Mouse (Mus musculus) heart, adult 2 months (tissue): ENCODE measurements at regions not wholly inside any gene's neighbourhood (a gene's known extent, or its start where the extent isn't known, plus 50 kb on each side); places are given as distances from the start of the nearest gene placed in this dataset.

Source experiments
- DNase-seq, 2 experiments: peaks; one replicate each; pipeline ENCODE4 v3.0.0; 2021
- H3K27ac ChIP-seq: fragments of 200-600 bp; 2 replicates; pipeline ENCODE4 v1.8.1; 2022
- H3K27me3 ChIP-seq: fragments of 200-500 bp; 2 replicates; pipeline ENCODE4 v1.6.1; 2012; ENCODE audit warnings: mild to moderate bottlenecking, low read length, inconsistent platforms, mixed read lengths; ENCODE audit not compliant: control insufficient read depth, insufficient read depth
- H3K36me3 ChIP-seq: fragments of 200-500 bp; 2 replicates; pipeline ENCODE4 v1.6.1; 2012; ENCODE audit warnings: low read length, inconsistent platforms; ENCODE audit not compliant: control insufficient read depth, insufficient read depth
- H3K4me1 ChIP-seq: fragments of 200-500 bp; 2 replicates; pipeline ENCODE4 v1.6.1; 2011; ENCODE audit warnings: low read length; ENCODE audit not compliant: control insufficient read depth, insufficient read depth
- H3K4me3 ChIP-seq: fragments of 200-600 bp; 2 replicates; pipeline ENCODE4 v1.8.1; 2022
- H3K79me2 ChIP-seq: fragments of 200-500 bp; replicated peaks from 2 replicates; pipeline ENCODE4 v1.6.1; 2012; ENCODE audit warnings: mild to moderate bottlenecking, inconsistent platforms, low read length, moderate library complexity, mixed read lengths; ENCODE audit not compliant: control insufficient read depth, insufficient read depth
- H3K9ac ChIP-seq: fragments of 200-500 bp; 2 replicates; pipeline ENCODE4 v1.6.1; 2012; ENCODE audit warnings: low read depth, mild to moderate bottlenecking, control low read depth, inconsistent platforms, low read length, mixed read lengths
- CTCF ChIP-seq: fragments of 200-600 bp; IDR thresholded peaks from 2 replicates; pipeline ENCODE4 v1.8.1; 2022; ENCODE audit warnings: antibody characterized with exemption, mild to moderate bottlenecking, moderate library complexity
- EP300 ChIP-seq: fragments of 200-500 bp; IDR thresholded peaks from 2 replicates; pipeline ENCODE4 v1.6.1; 2011; ENCODE audit warnings: low read depth, low read length, control low read depth; ENCODE audit not compliant: insufficient read depth
- POLR2A ChIP-seq: fragments of 200-500 bp; IDR thresholded peaks from 2 replicates; pipeline ENCODE4 v1.6.1; 2011; ENCODE audit warnings: mild to moderate bottlenecking, low read depth, low read length, control low read depth; ENCODE audit not compliant: insufficient read depth
- WGBS: fragments of 180-500 bp; shearing (Covaris S2); methylation state at CpG from one replicate; pipeline ENCODE4 v1.1.7; 2018; 5-methylcytosine and 5-hydroxymethylcytosine counted together
- intact Hi-C: fragments of 180-260 bp; cut with DNase I; formaldehyde crosslinking; loops from one replicate; pipeline ENCODE4 v1.15.1; 2025

- no peaks in the 10 kb centered on the region for H3K27me3 ChIP-seq
- TF ChIP-seq EP300 (no peak), CTCF (no peak), POLR2A (no peak)
- H3K9ac ChIP-seq = no peak overlapping the region
- H3K36me3 ChIP-seq = no peaks in the 10 kb centered on the region
- 82% methylated on average over 2 of the region's 2 CpGs for WGBS
- no peaks in the 10 kb centered on the region for H3K79me2 ChIP-seq
- intact Hi-C loops = no loop called here
- no peak overlapping the region for H3K27ac ChIP-seq
- H3K4me3 ChIP-seq = no peak overlapping the region
- H3K4me1 ChIP-seq = no peaks in the 10 kb centered on the region; the same call in 1 of the 2 replicates
- no peak for DNase-seq
These were observed 240.9 kb upstream of the Runx1 start for GRCm38 (mm10) chr16:93066821-93067220.

GRCm38 (mm10) chr16:93061475-93062179 is 235.7 kb upstream of the Runx1 start:
- DNase-seq = no peak
- intact Hi-C loops = no loop called here
- no peak for TF ChIP-seq EP300
- TF ChIP-seq POLR2A = no peak
- no peak for TF ChIP-seq CTCF
- Histone ChIP-seq H3K27me3 (no peaks in the 10 kb centered on the region), H3K4me3 (no peak overlapping the region), H3K79me2 (no peaks in the 10 kb centered on the region), H3K36me3 (no peaks in the 10 kb centered on the region), H3K9ac (no peak overlapping the region), H3K4me1 (no peaks in the 10 kb centered on the region), H3K27ac (no peak overlapping the region)
- 71% methylated on average over 4 of the region's 4 CpGs for WGBS

- 77% methylated on average over 3 of the region's 3 CpGs for WGBS
- intact Hi-C loops = no loop called here
These were observed 230.3 kb upstream of the Runx1 start for GRCm38 (mm10) chr16:93056295-93056694.

DNA sequence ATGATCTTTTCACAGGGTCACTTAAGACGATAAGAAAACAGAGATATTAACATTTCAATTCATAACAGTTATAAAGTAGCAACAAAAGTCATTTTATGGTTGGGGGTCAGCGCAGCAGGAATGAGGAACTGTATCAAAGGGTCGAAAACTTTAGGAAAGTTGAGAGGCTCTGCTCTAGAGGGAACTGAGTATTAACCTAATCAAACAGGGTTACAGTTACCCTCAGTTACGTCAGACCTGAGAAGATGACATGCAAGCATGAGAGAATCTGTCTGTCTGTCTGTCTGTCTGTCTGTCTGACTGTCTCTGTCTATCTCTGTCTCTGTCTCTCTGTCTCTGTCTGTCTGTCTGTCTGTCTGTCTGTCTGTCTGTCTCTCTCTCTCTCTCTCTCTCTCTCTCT is 229.6 kb upstream of the Runx1 start:
- Histone ChIP-seq H3K27me3 (no peaks in the 10 kb centered on the region; the same call in 1 of the 2 replicates), H3K9ac (no peak overlapping the region), H3K4me1 (peaks cover 2% of the 10 kb centered on the region), H3K27ac (no peak overlapping the region), H3K79me2 (no peaks in the 10 kb centered on the region), H3K36me3 (no peaks in the 10 kb centered on the region), H3K4me3 (no peak overlapping the region)
- no peak for DNase-seq
- TF ChIP-seq POLR2A (no peak), EP300 (no peak), CTCF (no peak)
- intact Hi-C loops = no loop called here
- 81% methylated on average over 4 of the region's 4 CpGs for WGBS

More at GRCm38 (mm10) chr16:93056295-93056694, 230.3 kb upstream of the Runx1 start:
- Histone ChIP-seq H3K4me1 (peaks cover 2% of the 10 kb centered on the region), H3K4me3 (no peak overlapping the region), H3K79me2 (no peaks in the 10 kb centered on the region), H3K36me3 (no peaks in the 10 kb centered on the region), H3K27me3 (no peaks in the 10 kb centered on the region; the same call in 1 of the 2 replicates), H3K9ac (no peak overlapping the region), H3K27ac (no peak overlapping the region)
- DNase-seq = no peak
- TF ChIP-seq EP300 (no peak), CTCF (no peak), POLR2A (no peak)

- TF ChIP-seq POLR2A (no peak), EP300 (no peak), CTCF (no peak)
- no peak for DNase-seq
- intact Hi-C loops = no loop called here
- Histone ChIP-seq H3K36me3 (no peaks in the 10 kb centered on the region), H3K79me2 (no peaks in the 10 kb centered on the region), H3K27ac (no peak overlapping the region), H3K4me1 (peaks cover 2% of the 10 kb centered on the region), H3K9ac (no peak overlapping the region), H3K4me3 (no peak overlapping the region), H3K27me3 (no peaks in the 10 kb centered on the region; the same call in 1 of the 2 replicates)
- 54% methylated on average over 6 of the region's 6 CpGs for WGBS
These were observed 225.3 kb upstream of the Runx1 start for GRCm38 (mm10) chr16:93051233-93051632.

- WGBS = 79% methylated on average over 9 of the region's 9 CpGs
- Histone ChIP-seq H3K79me2 (no peaks in the 10 kb centered on the region), H3K27ac (no peak overlapping the region), H3K4me1 (peaks cover 2% of the 10 kb centered on the region; the same call in 1 of the 2 replicates), H3K36me3 (no peaks in the 10 kb centered on the region), H3K4me3 (no peak overlapping the region), H3K9ac (no peak overlapping the region), H3K27me3 (no peaks in the 10 kb centered on the region; the same call in 1 of the 2 replicates)
- intact Hi-C loops = no loop called here
- no peak for DNase-seq
- TF ChIP-seq CTCF = no peak
- TF ChIP-seq EP300 = no peak
- no peak for TF ChIP-seq POLR2A
These were observed 222.5 kb upstream of the Runx1 start for GRCm38 (mm10) chr16:93048418-93048932.
